Mouse (Mus musculus) granulocyte monocyte progenitor cell, adult 5-6 weeks (primary cell): ENCODE results near the gene Klhl3. TPM values are rescaled to one million over a fixed set of nuclear protein-coding genes. Genes with fewer than 3 reads are reported as not detected.

Experiments
- ATAC-seq: replicated peaks from 2 replicates; pipeline ENCODE4 v1.8.0; 2016; ENCODE audit warnings: mild to moderate bottlenecking, moderate TSS enrichment, inconsistent platforms; ENCODE audit not compliant: poor library complexity, severe bottlenecking
- total RNA-seq, 2 experiments: library from RNA; stranded (forward) in 1 of 2; stranded (reverse) in 1 of 2; fragments of 200-712, 200-1000 nt in 1 of 2; fragments of >200 nt in 1 of 2; fragmentation: Nextera tagmentation in 1 of 2; gene quantifications; 2 replicates each; pipeline ENCODE4 v1.2.3; 2014 to 2017

Gene Klhl3
- total RNA-seq, 2 experiments from 2014 or later: 4.9 to 7.8 TPM

- no peak for ATAC-seq
Measured at GRCm38 (mm10) chr13:58126862-58127765, 13.7 kb upstream of the Klhl3 start.

DNA sequence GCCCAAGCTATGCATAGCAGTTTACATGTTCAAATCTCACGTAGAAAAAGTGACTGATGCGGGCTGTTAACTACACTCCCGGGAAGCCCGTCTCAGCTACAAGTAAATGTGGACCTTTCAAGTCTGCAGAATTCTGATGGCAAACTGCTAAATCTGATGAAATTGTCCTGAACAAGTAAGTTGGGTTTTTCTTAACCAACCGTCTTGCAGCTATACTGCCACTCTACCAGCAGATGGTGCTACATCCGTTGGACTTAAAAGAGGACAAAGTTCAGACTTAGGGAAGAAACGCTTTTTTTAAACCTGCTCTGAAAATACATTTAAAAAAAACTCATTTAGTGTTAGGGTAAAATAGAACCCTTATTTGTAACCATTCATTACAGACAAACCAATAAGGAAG, 12.7 kb upstream of the Klhl3 start:
- no peak for ATAC-seq

GRCm38 (mm10) chr13:58124989-58125388, 11.6 kb upstream of the Klhl3 start:
- no peak for ATAC-seq

DNA sequence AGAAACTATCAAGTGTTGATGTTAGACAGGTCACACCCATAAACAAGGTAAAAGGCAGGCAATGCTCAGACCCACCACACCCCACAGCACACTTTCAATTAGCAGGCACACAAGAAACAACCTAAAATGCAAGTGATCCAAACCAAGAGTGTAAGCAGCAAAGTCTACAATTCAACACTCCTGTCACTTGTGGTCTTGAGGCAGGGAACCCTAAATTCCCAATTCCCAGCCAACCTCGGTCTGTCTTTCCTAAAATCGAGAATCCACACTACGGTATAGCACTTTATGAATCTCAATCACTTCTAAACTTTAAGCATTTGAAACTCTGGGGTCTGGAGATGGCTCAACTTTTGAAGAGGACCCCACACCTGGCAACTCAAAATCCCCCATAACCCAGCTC, 10.9 kb upstream of the Klhl3 start:
- no peak for ATAC-seq

- no peak for ATAC-seq
Measured at GRCm38 (mm10) chr13:58123381-58123780, 10.0 kb upstream of the Klhl3 start.

DNA sequence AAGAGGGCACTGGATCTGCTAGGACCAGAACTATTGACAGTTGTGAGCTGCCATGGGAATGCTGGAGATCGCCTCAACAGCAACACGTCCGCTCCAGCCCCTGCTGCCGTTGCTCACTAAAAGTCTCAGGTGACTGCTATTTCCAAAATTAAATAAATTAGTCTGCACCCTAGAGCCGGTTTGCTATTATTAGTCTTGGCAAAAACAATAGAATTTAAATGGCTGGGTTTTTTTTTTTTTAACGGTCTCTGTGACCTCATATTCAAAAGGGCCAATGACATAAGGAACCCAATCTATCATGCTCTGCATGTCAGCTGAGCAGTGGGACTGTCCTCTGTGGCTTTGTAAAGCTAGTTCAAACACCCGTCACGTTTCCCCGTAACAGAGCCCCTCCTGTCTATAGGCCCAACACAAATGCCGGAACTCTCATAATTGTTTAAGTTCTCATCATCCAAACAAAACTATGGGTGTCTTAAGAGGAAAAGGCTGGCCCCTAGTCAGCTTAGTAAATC, 9.4 kb upstream of the Klhl3 start:
- no peak for ATAC-seq

DNA sequence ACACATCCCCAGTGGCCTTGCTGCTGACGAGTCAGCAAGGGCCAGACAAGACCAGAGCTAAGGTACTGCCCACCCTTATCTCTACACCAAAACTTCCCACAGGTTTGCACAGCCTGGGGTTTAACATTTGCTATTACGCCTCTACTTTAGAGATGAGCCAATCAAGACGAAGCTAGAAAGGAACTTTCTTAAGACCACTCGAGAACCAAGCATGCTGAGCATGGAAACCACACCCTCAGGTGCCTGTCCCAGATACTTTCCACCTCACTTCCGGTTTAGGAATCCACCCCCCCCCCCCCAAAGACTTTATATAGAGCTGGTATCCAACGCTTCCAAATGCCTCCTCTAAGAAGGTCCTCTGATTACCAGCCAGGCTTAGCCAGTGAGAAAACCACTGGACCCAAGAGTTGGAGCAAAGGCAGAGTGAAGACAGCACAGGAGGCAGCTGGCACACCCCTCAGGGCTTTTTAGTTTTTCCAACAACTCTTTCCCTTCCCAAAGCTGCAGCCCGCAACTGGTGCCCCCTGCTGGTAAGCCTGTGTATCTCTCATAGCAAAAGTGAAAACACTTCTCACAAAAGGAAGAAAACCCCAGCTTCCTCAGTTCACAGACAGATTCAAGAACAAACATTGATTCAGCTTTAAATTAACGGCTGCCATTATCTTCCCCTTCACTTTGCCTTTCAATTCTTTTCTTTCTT, 4.1 kb upstream of the Klhl3 start:
- peak; percentile 21 for ATAC-seq

- no peak for ATAC-seq
Measured at GRCm38 (mm10) chr13:58116801-58117200, 3.4 kb upstream of the Klhl3 start.

GRCm38 (mm10) chr13:58115227-58115626, 1.8 kb upstream of the Klhl3 start:
- peak; percentile 70 for ATAC-seq

GRCm38 (mm10) chr13:58112601-58113041, 771 bp downstream of the Klhl3 start:
- no peak for ATAC-seq

GRCm38 (mm10) chr13:58112191-58112590, 1.2 kb downstream of the Klhl3 start:
- no peak for ATAC-seq

GRCm38 (mm10) chr13:58111306-58111705, 2.1 kb downstream of the Klhl3 start:
- ATAC-seq: no peak

DNA sequence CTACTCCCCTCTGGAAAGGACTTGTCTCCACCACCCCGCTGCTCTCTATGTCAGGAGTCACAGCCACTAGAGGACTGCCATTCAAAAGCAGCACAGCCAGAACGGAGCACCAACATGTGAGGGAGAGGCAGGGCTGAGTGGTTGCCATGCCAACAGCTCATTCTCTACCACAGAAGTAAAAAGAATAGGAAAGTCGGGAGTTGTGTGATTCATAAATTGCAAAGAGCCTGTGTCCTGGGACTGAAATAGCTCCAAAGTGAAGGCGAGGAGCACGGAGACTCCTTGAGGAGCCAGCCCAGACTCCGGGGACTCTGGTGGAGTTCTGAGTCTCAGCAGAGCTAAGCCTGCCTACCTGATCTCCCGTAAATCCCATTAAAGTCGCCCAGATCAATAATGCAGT, 22.7 kb downstream of the Klhl3 start:
- no peak for ATAC-seq

- ATAC-seq: no peak
Measured at GRCm38 (mm10) chr13:58084396-58084795, 29.0 kb downstream of the Klhl3 start.

DNA sequence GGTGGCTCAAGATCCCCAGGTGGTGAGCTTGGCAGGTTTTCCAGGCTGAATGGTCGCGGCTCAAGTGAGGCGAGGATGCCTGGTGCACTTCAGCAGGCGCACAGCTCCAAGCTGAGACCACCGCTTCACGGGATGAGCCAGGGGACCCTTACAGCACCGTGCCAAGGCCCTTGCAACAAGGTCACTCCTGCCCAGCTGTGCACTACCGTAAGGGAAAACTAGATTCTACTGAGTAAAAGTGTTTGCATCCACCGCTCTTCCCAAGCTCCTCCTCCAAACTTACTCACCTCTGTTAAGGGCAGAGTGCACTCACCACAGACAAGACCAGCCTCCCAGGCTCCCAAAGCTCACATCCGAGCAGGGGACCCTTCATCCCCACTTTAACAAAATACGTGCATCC, 29.9 kb downstream of the Klhl3 start:
- ATAC-seq: no peak

DNA sequence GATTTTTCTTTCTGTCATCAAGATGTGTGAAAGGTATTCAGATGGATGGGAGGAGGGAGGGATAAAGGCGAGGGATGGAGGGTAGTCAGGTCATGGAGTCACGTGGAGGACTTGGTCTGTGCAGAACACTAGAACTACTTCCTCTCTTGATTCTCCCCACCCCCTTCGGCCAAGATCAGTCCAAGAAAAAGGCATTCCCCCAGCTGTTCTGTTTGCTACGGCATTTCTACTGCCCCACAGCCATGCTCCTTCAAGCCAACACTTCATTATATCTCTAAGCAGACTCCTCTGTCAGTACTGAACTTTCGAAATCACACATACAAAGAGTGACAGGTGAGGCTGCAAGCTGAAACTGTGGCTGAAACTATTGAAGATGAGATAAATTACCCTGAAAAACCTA, 30.3 kb downstream of the Klhl3 start:
- no peak for ATAC-seq

DNA sequence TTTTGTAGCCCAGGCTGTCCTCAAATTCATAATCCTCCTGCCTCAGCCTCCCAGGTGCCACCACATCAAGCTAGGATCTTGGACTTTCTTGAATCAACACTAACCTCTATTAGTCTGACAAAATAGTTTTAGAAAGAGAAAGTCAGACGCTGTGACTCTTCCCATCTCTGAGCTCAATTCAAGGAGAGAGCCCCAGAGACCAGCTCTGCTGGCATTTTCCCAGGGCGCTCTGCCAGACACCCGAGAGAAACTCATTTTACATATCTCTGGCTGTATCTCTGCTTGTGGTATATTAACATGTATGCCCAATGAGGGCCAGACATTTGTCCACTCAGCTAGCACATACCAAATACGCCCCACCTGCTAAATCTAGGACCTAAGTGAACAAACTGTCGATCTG, 35.0 kb downstream of the Klhl3 start:
- ATAC-seq: no peak

DNA sequence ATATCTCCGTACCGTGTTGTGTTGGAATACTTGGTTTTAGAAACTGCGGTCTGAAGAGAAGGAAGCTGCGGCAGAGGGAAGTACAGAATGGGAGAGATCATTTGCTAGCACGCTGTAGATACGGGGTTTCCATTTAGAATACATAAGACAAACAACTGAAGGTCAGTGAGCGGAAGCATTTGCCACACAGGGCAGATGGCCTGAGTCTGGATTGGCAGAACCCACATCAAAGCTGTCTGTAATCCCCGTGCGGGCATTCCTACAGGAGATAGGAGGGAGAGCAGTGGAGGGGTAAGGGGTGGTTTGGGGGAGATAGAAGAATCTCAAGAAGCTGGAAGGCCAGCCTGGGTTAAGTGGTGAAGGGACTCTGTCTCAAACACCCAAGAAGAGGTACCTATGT, 38.5 kb downstream of the Klhl3 start:
- no peak for ATAC-seq

GRCm38 (mm10) chr13:58074466-58074865, 38.9 kb downstream of the Klhl3 start:
- no peak for ATAC-seq

- ATAC-seq: no peak
Measured at GRCm38 (mm10) chr13:58073254-58073882, 40.0 kb downstream of the Klhl3 start.

DNA sequence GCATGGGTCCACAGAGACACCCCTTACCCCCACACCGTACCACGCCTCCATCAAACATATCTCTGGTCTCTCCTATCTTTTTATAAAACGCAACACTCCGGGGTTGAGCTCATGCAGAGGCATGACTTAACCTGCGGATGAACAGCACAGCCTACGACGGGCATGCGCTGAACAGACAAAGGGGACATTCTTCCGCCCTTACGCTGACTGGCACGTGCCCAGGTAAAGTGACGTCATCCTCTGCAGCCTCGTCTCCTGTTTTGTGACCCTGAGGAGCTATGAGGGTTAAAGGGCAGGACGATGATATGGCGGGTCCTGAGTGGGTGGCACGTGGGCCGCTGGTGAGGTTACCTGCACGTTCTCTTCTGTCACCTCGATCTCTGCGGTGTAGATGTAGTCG, 42.2 kb downstream of the Klhl3 start:
- ATAC-seq: no peak
